Mouse (Mus musculus) ES-E14 (cell line): ENCODE measurements around the gene Ntm. TPM values are rescaled to one million over a fixed set of nuclear protein-coding genes. Genes with fewer than 3 reads are reported as not detected.

Experiments
- DNase-seq: peaks from one replicate; pipeline ENCODE4 v3.0.0-alpha.2; 2013; ENCODE audit warnings: low read depth, low spot score
- H3K27ac ChIP-seq: 2 replicates; pipeline ENCODE4 v1.5.1; 2012; ENCODE audit warnings: low read depth, mild to moderate bottlenecking, low read length, moderate library complexity, mixed read lengths; ENCODE audit not compliant: poor library complexity, insufficient read depth, severe bottlenecking
- H3K36me3 ChIP-seq: 2 replicates; pipeline ENCODE4 v1.6.1; 2012; ENCODE audit warnings: mild to moderate bottlenecking, low read length, moderate library complexity, mixed read lengths; ENCODE audit not compliant: control insufficient read depth, poor library complexity, insufficient read depth, severe bottlenecking
- H3K4me1 ChIP-seq, 2 experiments: fragments of 150-350 bp in 1 of 2; sonication (generic) in 1 of 2; 2 replicates each; pipeline ENCODE4 v1.6.1; 2012; ENCODE audit warnings: low read length in 2 of 2, mild to moderate bottlenecking in 1 of 2, mixed read lengths in 1 of 2; ENCODE audit not compliant: control insufficient read depth in 2 of 2, insufficient read depth in 2 of 2, poor library complexity in 1 of 2
- H3K4me3 ChIP-seq, 2 experiments: fragments of 150-350 bp in 1 of 2; sonication (generic) in 1 of 2; 2 replicates each; pipeline ENCODE4 v1.5.1; 2012; ENCODE audit warnings: low read length in 2 of 2, low read depth in 1 of 2, mild to moderate bottlenecking in 1 of 2, mixed read lengths in 1 of 2; ENCODE audit not compliant: insufficient read depth in 1 of 2, poor library complexity in 1 of 2, severe bottlenecking in 1 of 2
- H3K9ac ChIP-seq: 2 replicates; pipeline ENCODE4 v1.6.1; 2012; ENCODE audit warnings: low read depth, mild to moderate bottlenecking, low read length, mixed read lengths; ENCODE audit not compliant: poor library complexity, insufficient read depth, severe bottlenecking
- H3K9me3 ChIP-seq: fragments of 150-350 bp; sonication (generic); 2 replicates; pipeline ENCODE4 v1.6.1; 2012; ENCODE audit warnings: low read depth, mild to moderate bottlenecking, low read length; ENCODE audit not compliant: control insufficient read depth, insufficient read depth
- CHD2 ChIP-seq: IDR thresholded peaks from 2 replicates; pipeline ENCODE4 v1.6.1; 2014; ENCODE audit warnings: mild to moderate bottlenecking, low read depth, low read length, inconsistent platforms
- HCFC1 ChIP-seq: IDR thresholded peaks from 2 replicates; pipeline ENCODE4 v1.6.1; 2012; ENCODE audit warnings: low read length, inconsistent platforms, borderline replicate concordance; ENCODE audit not compliant: insufficient read depth
- MAFK ChIP-seq: IDR thresholded peaks from 2 replicates; pipeline ENCODE4 v1.6.1; 2014; ENCODE audit warnings: mild to moderate bottlenecking, low read depth, low read length, inconsistent platforms; ENCODE audit not compliant: insufficient read depth
- ZC3H11A ChIP-seq: IDR thresholded peaks from 2 replicates; pipeline ENCODE4 v1.6.1; 2012; ENCODE audit warnings: low read depth, mild to moderate bottlenecking, inconsistent platforms, low read length, borderline replicate concordance
- ZNF384 ChIP-seq: IDR thresholded peaks from 2 replicates; pipeline ENCODE4 v1.6.1; 2012; ENCODE audit warnings: low read depth, low read length, inconsistent platforms
- in situ Hi-C, 2 experiments: fragments of 600-800 bp; cut with MboI; formaldehyde crosslinking; loops; one replicate each; pipeline ENCODE4 v1.15.1; 2025; ENCODE audit warnings: low sequenced_read_pairs in 2 of 2, inconsistent platforms in 1 of 2; ENCODE audit not compliant: unreplicated experiment in 2 of 2
- total RNA-seq: library from RNA; depleted of rRNA; stranded (reverse); fragments of 300-350 nt; gene quantifications from 2 replicates; pipeline ENCODE4 v1.2.3, GENCODE M21; 2012

The Ntm gene
- total RNA-seq, 1 experiment = 0.67 TPM

GRCm38 (mm10) chr9:29531147-29531917, 431.6 kb downstream of the Ntm start:
- Histone ChIP-seq H3K4me3 (no peak overlapping the region), H3K27ac (no peak overlapping the region), H3K9ac (no peak overlapping the region), H3K4me1 (no peaks in the 10 kb centered on the region), H3K9me3 (no peaks in the 10 kb centered on the region), H3K36me3 (no peaks in the 10 kb centered on the region)
- no peak for DNase-seq
- no peak for TF ChIP-seq HCFC1
- TF ChIP-seq ZNF384 = no peak
- TF ChIP-seq ZC3H11A = no peak
- TF ChIP-seq CHD2 = no peak
- no peak for TF ChIP-seq MAFK
- in situ Hi-C loops = no loop called here

GRCm38 (mm10) chr9:29524109-29524508, 438.8 kb downstream of the Ntm start:
- H3K9ac ChIP-seq = no peak overlapping the region
- TF ChIP-seq CHD2 (no peak), ZNF384 (no peak), MAFK (no peak), HCFC1 (no peak), ZC3H11A (no peak)
- H3K27ac ChIP-seq = no peak overlapping the region
- H3K4me3 ChIP-seq = no peak overlapping the region
- no peaks in the 10 kb centered on the region for H3K4me1 ChIP-seq
- H3K9me3 ChIP-seq = no peaks in the 10 kb centered on the region
- in situ Hi-C loops = no loop called here
- no peaks in the 10 kb centered on the region for H3K36me3 ChIP-seq
- no peak for DNase-seq

- Histone ChIP-seq H3K9ac (no peak overlapping the region), H3K9me3 (no peaks in the 10 kb centered on the region), H3K36me3 (no peaks in the 10 kb centered on the region), H3K4me1 (no peaks in the 10 kb centered on the region), H3K4me3 (no peak overlapping the region), H3K27ac (no peak overlapping the region)
- in situ Hi-C loops = no loop called here
- TF ChIP-seq CHD2 (no peak), MAFK (no peak), ZNF384 (no peak), ZC3H11A (no peak), HCFC1 (no peak)
- no peak for DNase-seq
Observed at GRCm38 (mm10) chr9:29523221-29523620, 439.7 kb downstream of the Ntm start.

- DNase-seq = no peak
- Histone ChIP-seq H3K4me1 (no peaks in the 10 kb centered on the region), H3K27ac (no peak overlapping the region), H3K9ac (no peak overlapping the region), H3K9me3 (no peaks in the 10 kb centered on the region), H3K4me3 (no peak overlapping the region), H3K36me3 (no peaks in the 10 kb centered on the region)
- in situ Hi-C loops = no loop called here
- TF ChIP-seq ZC3H11A (no peak), MAFK (no peak), ZNF384 (no peak), HCFC1 (no peak), CHD2 (no peak)
Observed at GRCm38 (mm10) chr9:29519181-29519580, 443.8 kb downstream of the Ntm start.
